Mouse (Mus musculus) midbrain, embryonic 12.5 days (tissue): ENCODE data around the gene Abcg8. TPM values are rescaled to one million over a fixed set of nuclear protein-coding genes. Genes with fewer than 3 reads are reported as not detected.

Source experiments
- ATAC-seq: fragments of 200-750 bp; cut with Nextera tagmentation; 2 replicates; pipeline ENCODE4 v1.8.0; 2017; ENCODE audit warnings: low read depth, moderate TSS enrichment, moderate library complexity; ENCODE audit not compliant: low FRiP score
- H3K27ac ChIP-seq: fragments of 300-500 bp; sonication (generic); replicated peaks from 2 replicates; pipeline ENCODE4 v1.5.1; 2016; ENCODE audit warnings: mild to moderate bottlenecking
- H3K27me3 ChIP-seq: fragments of 300-500 bp; sonication (generic); 2 replicates; pipeline ENCODE4 v1.6.1; 2016; ENCODE audit warnings: mild to moderate bottlenecking
- H3K36me3 ChIP-seq: fragments of 300-500 bp; sonication (generic); 2 replicates; pipeline ENCODE4 v1.6.1; 2016
- H3K4me1 ChIP-seq: fragments of 300-500 bp; sonication (generic); 2 replicates; pipeline ENCODE4 v1.6.1; 2016
- H3K4me2 ChIP-seq: fragments of 300-500 bp; sonication (generic); replicated peaks from 2 replicates; pipeline ENCODE4 v1.6.1; 2016; ENCODE audit warnings: mild to moderate bottlenecking, moderate library complexity
- H3K4me3 ChIP-seq: fragments of 300-500 bp; sonication (generic); 2 replicates; pipeline ENCODE4 v1.5.1; 2016; ENCODE audit warnings: mild to moderate bottlenecking
- H3K9ac ChIP-seq: fragments of 300-500 bp; sonication (generic); replicated peaks from 2 replicates; pipeline ENCODE4 v1.6.1; 2016; ENCODE audit warnings: mild to moderate bottlenecking, moderate library complexity
- H3K9me3 ChIP-seq: fragments of 300-500 bp; sonication (generic); 2 replicates; pipeline ENCODE4 v1.6.1; 2016; ENCODE audit warnings: mild to moderate bottlenecking
- WGBS: fragments of 180-500 bp; shearing (Covaris S2); methylation state at CpG from one replicate; pipeline ENCODE4 v1.1.7; 2016; 5-methylcytosine and 5-hydroxymethylcytosine counted together
- polyA plus RNA-seq: library from polyadenylated mRNA; unstranded; fragments of >200 nt; fragmentation: Nextera tagmentation; extraction: Ambion mirVana; gene quantifications from 2 replicates; pipeline ENCODE4 v1.2.1, GENCODE M21; 2016

The Abcg8 gene
- polyA plus RNA-seq, 1 experiment from 2014 or later: 0.08 TPM

DNA sequence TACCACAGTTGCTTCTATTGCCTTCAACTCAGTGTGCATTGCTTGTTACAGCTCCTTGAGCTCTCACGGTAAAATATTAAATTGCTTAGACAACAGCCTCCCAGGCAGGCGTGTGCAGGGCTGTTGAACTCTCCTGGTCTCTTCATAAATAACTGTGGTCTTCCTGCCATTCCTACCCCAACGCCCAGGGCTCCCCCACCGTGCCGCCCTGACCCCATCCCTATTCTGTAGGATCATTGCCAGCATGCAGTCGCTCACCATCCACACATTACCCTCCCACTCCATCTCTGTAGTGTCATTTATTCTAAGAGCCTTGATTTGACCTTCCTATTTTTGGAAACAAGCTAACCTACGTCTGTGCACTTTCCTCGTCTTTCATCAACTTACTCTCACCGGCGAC, 11.0 kb upstream of the Abcg8 start:
- H3K4me1 ChIP-seq: no peaks in the 10 kb centered on the region; the same call in 1 of the 2 replicates
- no peak overlapping the region for H3K4me2 ChIP-seq
- no peak overlapping the region for H3K4me3 ChIP-seq
- WGBS: 66% methylated on average over 10 of the region's 10 CpGs
- no peak for ATAC-seq
- H3K9ac ChIP-seq: no peak overlapping the region
- H3K27me3 ChIP-seq: no peaks in the 10 kb centered on the region
- H3K9me3 ChIP-seq: no peaks in the 10 kb centered on the region
- no peaks in the 10 kb centered on the region for H3K36me3 ChIP-seq
- no peak overlapping the region for H3K27ac ChIP-seq

- H3K27me3 ChIP-seq: no peaks in the 10 kb centered on the region
- H3K4me3 ChIP-seq: no peak overlapping the region
- no peak overlapping the region for H3K4me2 ChIP-seq
- H3K9ac ChIP-seq: no peak overlapping the region
- 57% methylated on average over 9 of the region's 9 CpGs for WGBS
- no peaks in the 10 kb centered on the region; the same call in 1 of the 2 replicates for H3K4me1 ChIP-seq
- H3K9me3 ChIP-seq: no peaks in the 10 kb centered on the region
- ATAC-seq: no peak
- H3K36me3 ChIP-seq: no peaks in the 10 kb centered on the region
- no peak overlapping the region for H3K27ac ChIP-seq
Observed at GRCm38 (mm10) chr17:84665691-84666090, 10.4 kb upstream of the Abcg8 start.

GRCm38 (mm10) chr17:84667848-84668247, 8.3 kb upstream of the Abcg8 start:
- Histone ChIP-seq H3K9ac (no peak overlapping the region), H3K4me2 (no peak overlapping the region), H3K4me3 (no peak overlapping the region), H3K27me3 (peaks cover 3% of the 10 kb centered on the region; the same call in 1 of the 2 replicates), H3K9me3 (no peaks in the 10 kb centered on the region), H3K36me3 (no peaks in the 10 kb centered on the region), H3K4me1 (no peaks in the 10 kb centered on the region; the same call in 1 of the 2 replicates), H3K27ac (no peak overlapping the region)
- 90% methylated on average over 3 of the region's 3 CpGs for WGBS
- ATAC-seq: no peak

- Histone ChIP-seq H3K27ac (no peak overlapping the region), H3K9ac (no peak overlapping the region), H3K4me2 (no peak overlapping the region), H3K4me3 (no peak overlapping the region), H3K4me1 (peaks cover 9% of the 10 kb centered on the region), H3K27me3 (peaks cover 30% of the 10 kb centered on the region), H3K36me3 (no peaks in the 10 kb centered on the region), H3K9me3 (no peaks in the 10 kb centered on the region)
- no peak for ATAC-seq
- 76% methylated on average over 16 of the region's 16 CpGs for WGBS
Observed at GRCm38 (mm10) chr17:84672376-84673369, 3.4 kb upstream of the Abcg8 start.

DNA sequence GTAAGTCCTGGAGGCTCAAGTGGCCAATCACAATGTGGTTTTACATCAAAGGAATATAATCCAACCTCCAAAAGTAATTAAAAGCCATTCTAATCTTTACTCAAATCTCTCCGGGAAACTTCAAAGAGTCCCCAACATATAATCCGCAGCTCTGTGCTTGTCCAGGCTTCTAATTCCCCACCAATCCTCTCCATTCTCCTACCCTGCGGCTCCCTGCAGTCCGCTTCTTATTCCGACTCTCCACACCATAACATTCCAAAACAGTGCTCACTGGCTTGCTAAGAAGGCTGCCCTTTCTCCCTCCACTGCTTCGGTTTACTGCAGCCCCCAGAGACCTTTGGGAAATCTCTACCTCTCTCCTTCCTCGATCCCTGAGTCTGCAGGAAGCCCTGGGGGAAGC, 2.1 kb upstream of the Abcg8 start:
- ATAC-seq: no peak
- 5% methylated on average over 7 of the region's 7 CpGs for WGBS
- no peaks in the 10 kb centered on the region for H3K36me3 ChIP-seq
- H3K4me1 ChIP-seq: peaks cover 9% of the 10 kb centered on the region
- no peak overlapping the region for H3K27ac ChIP-seq
- no peak overlapping the region for H3K9ac ChIP-seq
- H3K9me3 ChIP-seq: no peaks in the 10 kb centered on the region
- no peak overlapping the region for H3K4me3 ChIP-seq
- H3K4me2 ChIP-seq: no peak overlapping the region
- H3K27me3 ChIP-seq: peaks cover 30% of the 10 kb centered on the region

DNA sequence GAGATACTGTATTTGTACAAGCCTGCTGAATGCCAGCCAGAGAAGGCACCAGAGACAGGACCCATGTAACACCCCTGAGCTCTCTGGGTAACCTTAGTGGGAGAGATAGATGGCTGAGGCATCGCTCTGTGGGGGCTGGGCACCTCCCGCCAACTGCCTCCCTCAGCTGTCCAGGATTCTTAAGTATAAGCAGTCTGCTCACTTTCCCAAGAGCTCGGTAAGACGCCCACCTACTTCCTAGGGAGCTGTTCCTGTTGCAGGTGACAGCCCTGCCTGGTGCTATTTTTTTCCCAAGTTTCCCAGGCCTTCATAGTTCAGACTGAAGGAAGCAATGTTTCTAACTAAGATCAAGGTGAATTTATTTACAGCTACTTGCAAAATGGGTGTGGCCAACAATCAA, 898 bp upstream of the Abcg8 start:
- ATAC-seq: no peak
- Histone ChIP-seq H3K36me3 (no peaks in the 10 kb centered on the region), H3K9me3 (no peaks in the 10 kb centered on the region), H3K27ac (no peak overlapping the region), H3K4me3 (no peak overlapping the region), H3K27me3 (peaks cover 30% of the 10 kb centered on the region), H3K4me2 (no peak overlapping the region), H3K9ac (no peak overlapping the region), H3K4me1 (peaks cover 9% of the 10 kb centered on the region)
- 59% methylated on average over 4 of the region's 4 CpGs for WGBS

DNA sequence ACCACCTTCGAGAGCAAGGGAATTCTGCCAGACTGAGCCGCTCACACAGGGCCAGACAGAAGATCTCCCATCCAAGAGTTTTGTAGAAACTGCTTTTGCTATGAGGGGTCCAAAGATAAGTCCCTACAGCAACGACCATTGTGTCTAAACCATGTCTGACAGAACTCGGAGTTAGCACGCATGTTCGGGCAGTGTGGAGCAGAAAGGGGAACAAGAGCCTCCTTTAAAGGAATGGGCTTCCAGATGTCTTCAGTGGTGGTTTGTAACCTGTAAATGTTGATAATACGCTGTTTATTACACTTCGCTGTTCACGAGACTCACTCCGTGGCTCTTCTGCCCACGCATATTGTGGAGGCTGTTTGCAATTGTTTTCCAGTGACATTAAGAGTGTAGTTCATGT, 1.5 kb downstream of the Abcg8 start:
- ATAC-seq: no peak
- Histone ChIP-seq H3K4me1 (peaks cover 9% of the 10 kb centered on the region), H3K9me3 (no peaks in the 10 kb centered on the region), H3K36me3 (no peaks in the 10 kb centered on the region), H3K9ac (no peak overlapping the region), H3K4me3 (no peak overlapping the region), H3K27me3 (peaks cover 30% of the 10 kb centered on the region), H3K4me2 (no peak overlapping the region), H3K27ac (no peak overlapping the region)
- WGBS: 93% methylated on average over 11 of the region's 11 CpGs

GRCm38 (mm10) chr17:84681670-84682069, 5.6 kb downstream of the Abcg8 start:
- Histone ChIP-seq H3K27ac (no peak overlapping the region), H3K9ac (no peak overlapping the region), H3K4me1 (no peaks in the 10 kb centered on the region), H3K4me3 (no peak overlapping the region), H3K27me3 (peaks cover under 1% of the 10 kb centered on the region; the same call in 1 of the 2 replicates), H3K9me3 (no peaks in the 10 kb centered on the region), H3K4me2 (no peak overlapping the region), H3K36me3 (no peaks in the 10 kb centered on the region)
- no peak for ATAC-seq
- 82% methylated on average over 3 of the region's 3 CpGs for WGBS

DNA sequence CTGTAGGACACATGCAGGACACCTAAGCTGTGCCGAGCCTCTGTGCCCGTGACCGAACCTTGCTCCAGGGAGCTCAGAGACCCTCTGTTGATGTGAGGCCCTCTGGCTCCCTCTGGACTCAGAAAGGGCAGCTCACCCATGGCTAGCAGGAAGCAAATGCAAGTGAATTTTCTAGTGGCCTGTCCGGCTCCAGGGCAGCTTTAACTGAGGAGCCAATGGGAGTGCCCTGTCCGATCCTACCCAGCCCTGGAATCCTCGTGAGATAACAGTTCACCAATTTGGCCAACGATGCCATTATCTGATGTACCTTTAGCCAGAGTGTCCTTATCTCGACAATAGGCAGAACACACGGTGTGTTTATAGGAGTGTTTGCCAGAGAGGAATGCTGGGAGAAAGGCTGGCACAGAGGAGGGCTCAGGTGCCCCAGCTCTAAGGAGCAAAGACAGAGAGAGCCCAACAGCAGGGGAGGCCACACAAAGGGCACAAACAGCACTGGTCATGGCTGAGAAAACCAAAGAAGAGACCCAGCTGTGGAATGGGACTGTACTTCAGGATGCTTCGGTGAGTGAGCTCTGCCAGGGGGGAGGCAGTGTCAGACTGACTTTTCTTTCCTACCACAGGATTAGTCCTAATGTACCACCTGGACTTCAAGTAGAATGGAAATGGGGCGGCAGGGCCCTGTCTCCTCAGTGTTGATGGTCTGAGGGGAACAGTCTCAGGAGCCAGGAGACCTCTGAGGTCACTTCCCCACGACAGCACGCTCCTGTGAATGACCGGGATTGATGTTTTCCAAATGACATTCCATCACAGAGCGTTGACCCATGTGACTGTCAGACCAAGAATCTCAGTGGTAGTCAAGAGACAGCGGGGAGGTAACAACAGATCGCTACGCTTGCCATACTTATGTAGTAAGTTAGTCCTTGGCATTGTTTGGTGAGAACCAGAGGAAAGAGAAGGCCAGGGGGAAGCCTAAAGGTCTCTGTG, 6.9 kb downstream of the Abcg8 start, which contains the start of gene Abcg5:
Abcg5 (minus strand) TSS at position 278 of the 984 bp plus-strand sequence.
- WGBS: 78% methylated on average over 18 of the region's 18 CpGs
- Histone ChIP-seq H3K9me3 (no peaks in the 10 kb centered on the region), H3K9ac (no peak within 1 kb of the TSS), H3K4me3 (no peak within 1 kb of the TSS), H3K36me3 (no peaks in the 10 kb centered on the region), H3K4me1 (no peaks in the 10 kb centered on the region), H3K27me3 (no peaks in the 10 kb centered on the region), H3K27ac (no peak within 1 kb of the TSS), H3K4me2 (no peak within 1 kb of the TSS)
- ATAC-seq: no peak

GRCm38 (mm10) chr17:84684284-84684683, 8.2 kb downstream of the Abcg8 start:
- no peak overlapping the region for H3K4me3 ChIP-seq
- WGBS: 56% methylated on average over 6 of the region's 6 CpGs
- no peaks in the 10 kb centered on the region for H3K9me3 ChIP-seq
- H3K27ac ChIP-seq: no peak overlapping the region
- no peak overlapping the region for H3K4me2 ChIP-seq
- H3K27me3 ChIP-seq: no peaks in the 10 kb centered on the region
- ATAC-seq: no peak
- H3K9ac ChIP-seq: no peak overlapping the region
- no peaks in the 10 kb centered on the region for H3K36me3 ChIP-seq
- H3K4me1 ChIP-seq: no peaks in the 10 kb centered on the region

DNA sequence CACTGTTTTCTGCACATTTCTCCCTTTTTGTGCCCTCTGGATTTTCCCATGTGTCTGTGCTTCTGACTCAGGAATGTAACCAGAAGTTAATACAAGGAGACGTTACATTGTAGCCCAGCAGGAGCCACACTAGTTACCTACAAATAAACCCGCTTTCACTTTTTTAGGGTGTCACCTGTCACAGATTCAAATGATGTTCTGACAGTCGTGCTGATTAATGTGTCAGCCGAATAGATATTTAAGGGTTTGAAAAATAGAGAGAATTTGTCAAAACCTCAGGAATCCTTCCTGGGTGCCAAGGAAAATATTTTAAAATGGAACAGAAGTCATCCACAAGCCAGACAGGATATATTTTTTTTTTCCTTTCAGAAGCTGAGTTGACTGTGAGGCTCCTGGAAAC, 9.2 kb downstream of the Abcg8 start:
- WGBS: 83% methylated on average over 4 of the region's 4 CpGs
- no peak overlapping the region for H3K27ac ChIP-seq
- no peaks in the 10 kb centered on the region for H3K9me3 ChIP-seq
- no peaks in the 10 kb centered on the region for H3K27me3 ChIP-seq
- H3K4me2 ChIP-seq: no peak overlapping the region
- no peak for ATAC-seq
- no peak overlapping the region for H3K4me3 ChIP-seq
- H3K4me1 ChIP-seq: no peaks in the 10 kb centered on the region
- no peaks in the 10 kb centered on the region for H3K36me3 ChIP-seq
- no peak overlapping the region for H3K9ac ChIP-seq

GRCm38 (mm10) chr17:84687994-84688393, 11.9 kb downstream of the Abcg8 start:
- H3K27me3 ChIP-seq: no peaks in the 10 kb centered on the region
- no peak overlapping the region for H3K4me3 ChIP-seq
- ATAC-seq: no peak
- H3K27ac ChIP-seq: no peak overlapping the region
- no peaks in the 10 kb centered on the region for H3K4me1 ChIP-seq
- H3K4me2 ChIP-seq: no peak overlapping the region
- no peak overlapping the region for H3K9ac ChIP-seq
- H3K9me3 ChIP-seq: no peaks in the 10 kb centered on the region
- WGBS: 72% methylated on average over 5 of the region's 5 CpGs
- H3K36me3 ChIP-seq: no peaks in the 10 kb centered on the region
